Mouse (Mus musculus): ENCODE results near the gene Arl4a. TPM values are rescaled to one million over a fixed set of nuclear protein-coding genes. Genes with fewer than 3 reads are reported as not detected.

Arl4a gene
- polyA plus RNA-seq, 1 experiment = 7.6 TPM

DNA sequence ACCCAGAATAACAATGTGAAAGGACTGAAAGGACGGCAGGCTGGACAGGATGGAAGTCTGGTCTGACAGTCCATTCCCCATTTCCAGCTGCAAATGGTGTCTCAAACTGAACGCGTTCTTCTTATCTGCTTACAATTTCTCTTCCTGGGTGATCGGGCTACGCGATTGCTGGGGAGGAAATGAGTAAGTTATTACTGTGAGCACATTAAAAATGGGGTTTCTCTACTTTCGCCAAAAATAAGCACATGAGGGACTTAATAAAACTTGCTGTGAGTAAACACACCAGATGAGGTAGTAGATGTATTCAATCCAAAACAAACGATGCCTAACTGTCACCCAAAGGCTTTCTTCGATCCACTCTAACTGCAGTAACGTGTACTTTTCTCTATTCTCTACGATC lies 1.2 kb downstream of the Arl4a start:
- H3K4me3 ChIP-seq (replicated peaks; ENCODE audit: extremely low read depth, low read depth, low read length) = peak overlapping the region; percentile 96
- under 1% methylated on average over 11 of the region's 11 CpGs for WGBS
- DNase-seq = peak; percentile 28
- no peak for TF ChIP-seq CTCF (IDR thresholded peaks at IDR 0.05; ENCODE audit: insufficient read depth, low read length)
- TF ChIP-seq POLR2A (IDR thresholded peaks at IDR 0.05; ENCODE audit: borderline replicate concordance, extremely low read depth, low read depth, low read length) = no peak
- H3K4me1 ChIP-seq (ENCODE audit: control insufficient read depth, insufficient read depth, low read length) = peaks cover 6% of the 10 kb centered on the region; the same call in 1 of the 2 replicates

DNA sequence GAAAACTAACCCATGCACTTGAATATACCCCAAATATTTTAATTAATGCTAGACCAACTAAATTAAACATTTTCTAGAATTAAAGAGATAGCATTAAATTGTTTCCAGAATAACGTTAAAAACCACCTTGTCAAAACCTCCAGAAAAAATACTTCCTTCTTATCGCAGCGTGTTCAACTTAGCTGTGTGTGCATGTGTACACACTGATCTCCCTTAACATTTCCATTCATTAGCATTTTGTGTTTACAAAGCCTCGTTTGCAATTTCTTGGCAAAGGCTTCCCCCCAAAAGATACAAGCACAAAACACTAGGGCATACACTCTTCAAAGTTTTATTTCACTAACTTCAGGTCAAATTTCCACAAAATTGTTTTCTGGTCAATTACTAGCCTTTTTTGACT lies 2.3 kb downstream of the Arl4a start:
- DNase-seq = no peak
- TF ChIP-seq POLR2A (IDR thresholded peaks at IDR 0.05; ENCODE audit: borderline replicate concordance, extremely low read depth, low read depth, low read length) (no peak), CTCF (IDR thresholded peaks at IDR 0.05; ENCODE audit: insufficient read depth, low read length) (no peak)
- 29% methylated on average over 4 of the region's 4 CpGs for WGBS
- Histone ChIP-seq H3K4me1 (ENCODE audit: control insufficient read depth, insufficient read depth, low read length) (peaks cover 6% of the 10 kb centered on the region; the same call in 1 of the 2 replicates), H3K4me3 (replicated peaks; ENCODE audit: extremely low read depth, low read depth, low read length) (peak overlapping the region; percentile 41)

- Histone ChIP-seq H3K4me1 (ENCODE audit: control insufficient read depth, insufficient read depth, low read length) (no peaks in the 10 kb centered on the region; the same call in 1 of the 2 replicates), H3K4me3 (replicated peaks; ENCODE audit: extremely low read depth, low read depth, low read length) (no peak overlapping the region)
- DNase-seq = no peak
- WGBS = 72% methylated on average over 4 of the region's 4 CpGs
- TF ChIP-seq POLR2A (IDR thresholded peaks at IDR 0.05; ENCODE audit: borderline replicate concordance, extremely low read depth, low read depth, low read length) (no peak), CTCF (IDR thresholded peaks at IDR 0.05; ENCODE audit: insufficient read depth, low read length) (no peak)
Observed at GRCm38 (mm10) chr12:40029201-40029600, 8.6 kb downstream of the Arl4a start.

- no peak overlapping the region for H3K4me3 ChIP-seq (replicated peaks; ENCODE audit: extremely low read depth, low read depth, low read length)
- WGBS = 78% methylated on average over 3 of the region's 3 CpGs
- no peaks in the 10 kb centered on the region; the same call in 1 of the 2 replicates for H3K4me1 ChIP-seq (ENCODE audit: control insufficient read depth, insufficient read depth, low read length)
- TF ChIP-seq POLR2A (IDR thresholded peaks at IDR 0.05; ENCODE audit: borderline replicate concordance, extremely low read depth, low read depth, low read length) = no peak
- TF ChIP-seq CTCF (IDR thresholded peaks at IDR 0.05; ENCODE audit: insufficient read depth, low read length) = no peak
- no peak for DNase-seq
Observed at GRCm38 (mm10) chr12:40027846-40028245, 10.0 kb downstream of the Arl4a start.

DNA sequence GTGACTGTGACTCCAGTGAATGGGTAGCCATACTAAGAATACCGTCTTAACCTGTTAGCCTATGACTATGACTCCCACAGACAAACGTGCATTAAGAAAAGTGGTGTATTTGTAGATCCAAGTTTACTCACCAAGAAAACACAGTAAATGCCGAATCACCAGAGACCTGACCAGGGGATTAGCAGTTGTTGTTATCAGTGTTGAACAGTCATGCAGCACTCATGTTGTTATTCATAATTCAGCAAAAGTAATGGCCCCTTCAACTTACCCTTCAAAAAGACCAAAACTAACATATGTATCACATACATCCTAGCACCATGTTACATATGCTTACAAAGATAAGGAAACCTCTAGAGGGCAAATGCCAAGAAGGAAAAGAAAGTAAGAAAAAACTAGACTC lies 10.4 kb downstream of the Arl4a start:
- WGBS = 67% methylated on average over 3 of the region's 3 CpGs

GRCm38 (mm10) chr12:40023918-40024317 lies 13.9 kb downstream of the Arl4a start:
- DNase-seq = no peak
- WGBS = 74% methylated on average over 2 of the region's 2 CpGs
- TF ChIP-seq CTCF (IDR thresholded peaks at IDR 0.05; ENCODE audit: insufficient read depth, low read length) = no peak
- no peak for TF ChIP-seq POLR2A (IDR thresholded peaks at IDR 0.05; ENCODE audit: borderline replicate concordance, extremely low read depth, low read depth, low read length)
- H3K4me1 ChIP-seq (ENCODE audit: control insufficient read depth, insufficient read depth, low read length) = no peaks in the 10 kb centered on the region; the same call in 1 of the 2 replicates
- no peak overlapping the region for H3K4me3 ChIP-seq (replicated peaks; ENCODE audit: extremely low read depth, low read depth, low read length)

More for the DNA sequence above, 10.4 kb downstream of the Arl4a start:
- H3K4me1 ChIP-seq (ENCODE audit: control insufficient read depth, insufficient read depth, low read length) = no peaks in the 10 kb centered on the region; the same call in 1 of the 2 replicates
- H3K4me3 ChIP-seq (replicated peaks; ENCODE audit: extremely low read depth, low read depth, low read length) = no peak overlapping the region
- TF ChIP-seq POLR2A (IDR thresholded peaks at IDR 0.05; ENCODE audit: borderline replicate concordance, extremely low read depth, low read depth, low read length) (no peak), CTCF (IDR thresholded peaks at IDR 0.05; ENCODE audit: insufficient read depth, low read length) (no peak)
- DNase-seq = no peak

- H3K4me1 ChIP-seq (ENCODE audit: control insufficient read depth, insufficient read depth, low read length) = peaks cover under 1% of the 10 kb centered on the region; the same call in 1 of the 2 replicates
- no peak overlapping the region for H3K4me3 ChIP-seq (replicated peaks; ENCODE audit: extremely low read depth, low read depth, low read length)
- TF ChIP-seq POLR2A (IDR thresholded peaks at IDR 0.05; ENCODE audit: borderline replicate concordance, extremely low read depth, low read depth, low read length) = no peak
- no peak for TF ChIP-seq CTCF (IDR thresholded peaks at IDR 0.05; ENCODE audit: insufficient read depth, low read length)
- WGBS = 79% methylated on average over 3 of the region's 3 CpGs
- no peak for DNase-seq
Observed at GRCm38 (mm10) chr12:40023014-40023642, 14.7 kb downstream of the Arl4a start.

DNA sequence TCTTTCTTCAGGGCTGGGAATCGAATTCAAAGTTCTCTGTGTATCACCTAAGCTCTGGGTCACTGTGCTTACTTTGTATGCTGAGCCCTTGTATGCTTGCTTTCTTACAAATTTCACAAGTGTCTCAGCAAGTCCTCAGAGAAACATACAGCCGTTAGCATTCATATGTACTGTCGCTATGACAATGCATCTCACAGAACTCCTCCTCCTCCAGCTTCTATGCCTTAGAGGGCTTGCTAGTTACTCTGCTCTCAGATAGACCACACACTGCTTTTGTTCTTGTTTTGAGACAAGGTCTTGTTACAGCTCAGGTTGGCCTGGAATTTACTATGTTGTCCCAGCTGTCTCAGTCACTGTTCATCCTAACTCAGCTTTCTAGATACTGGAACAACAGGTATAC lies 15.5 kb downstream of the Arl4a start:
- H3K4me1 ChIP-seq (ENCODE audit: control insufficient read depth, insufficient read depth, low read length) = peaks cover 4% of the 10 kb centered on the region
- TF ChIP-seq CTCF (IDR thresholded peaks at IDR 0.05; ENCODE audit: insufficient read depth, low read length) (no peak), POLR2A (IDR thresholded peaks at IDR 0.05; ENCODE audit: borderline replicate concordance, extremely low read depth, low read depth, low read length) (no peak)
- no peak overlapping the region for H3K4me3 ChIP-seq (replicated peaks; ENCODE audit: extremely low read depth, low read depth, low read length)
- WGBS = 91% methylated on average over 3 of the region's 3 CpGs
- no peak for DNase-seq

GRCm38 (mm10) chr12:40017955-40018505 lies 19.8 kb downstream of the Arl4a start:
- WGBS = 42% methylated on average over 6 of the region's 6 CpGs
- no peak for DNase-seq
- TF ChIP-seq POLR2A (IDR thresholded peaks at IDR 0.05; ENCODE audit: borderline replicate concordance, extremely low read depth, low read depth, low read length) (no peak), CTCF (IDR thresholded peaks at IDR 0.05; ENCODE audit: insufficient read depth, low read length) (no peak)
- Histone ChIP-seq H3K4me1 (ENCODE audit: control insufficient read depth, insufficient read depth, low read length) (peaks cover 10% of the 10 kb centered on the region), H3K4me3 (replicated peaks; ENCODE audit: extremely low read depth, low read depth, low read length) (peak overlapping the region; percentile 68)

Measured in lung, adult 2 months (tissue).